Mouse (Mus musculus) adrenal gland, postnatal 36 days (tissue): Measurements from ENCODE around the gene Evc. TPM values are rescaled to one million over a fixed set of nuclear protein-coding genes. Genes with fewer than 3 reads are reported as not detected.

Source experiments
- DNase-seq, 2 experiments: peaks; one replicate each; pipeline ENCODE4 v3.0.0; 2021; ENCODE audit warnings: mixed read lengths in 1 of 2
- long read RNA-seq, 2 experiments: library from polyadenylated mRNA; stranded (forward); transcript quantifications; one replicate each; pipeline ENCODE4 v2.0.0; 2021; ENCODE audit warnings: borderline sequencing depth in 2 of 2
- total RNA-seq, 2 experiments: library from RNA; stranded (reverse); gene quantifications; 2 replicates each; pipeline ENCODE4 v1.2.3; 2021

The Evc gene
- total RNA-seq = 10 to 100 TPM in 1 of 2 experiments, 1 to 10 TPM in 1; 9.2 to 11.1 TPM
- long read RNA-seq, experiment 1, partial matches to known transcripts = 0 of 3 reads
- long read RNA-seq, experiment 1, other reads (novel, unspliced or antisense) = 3 of 3 reads
- long read RNA-seq, experiment 2, partial matches to known transcripts = 1 of 3 reads
- long read RNA-seq, experiment 2, other reads (novel, unspliced or antisense) = 2 of 3 reads

DNA sequence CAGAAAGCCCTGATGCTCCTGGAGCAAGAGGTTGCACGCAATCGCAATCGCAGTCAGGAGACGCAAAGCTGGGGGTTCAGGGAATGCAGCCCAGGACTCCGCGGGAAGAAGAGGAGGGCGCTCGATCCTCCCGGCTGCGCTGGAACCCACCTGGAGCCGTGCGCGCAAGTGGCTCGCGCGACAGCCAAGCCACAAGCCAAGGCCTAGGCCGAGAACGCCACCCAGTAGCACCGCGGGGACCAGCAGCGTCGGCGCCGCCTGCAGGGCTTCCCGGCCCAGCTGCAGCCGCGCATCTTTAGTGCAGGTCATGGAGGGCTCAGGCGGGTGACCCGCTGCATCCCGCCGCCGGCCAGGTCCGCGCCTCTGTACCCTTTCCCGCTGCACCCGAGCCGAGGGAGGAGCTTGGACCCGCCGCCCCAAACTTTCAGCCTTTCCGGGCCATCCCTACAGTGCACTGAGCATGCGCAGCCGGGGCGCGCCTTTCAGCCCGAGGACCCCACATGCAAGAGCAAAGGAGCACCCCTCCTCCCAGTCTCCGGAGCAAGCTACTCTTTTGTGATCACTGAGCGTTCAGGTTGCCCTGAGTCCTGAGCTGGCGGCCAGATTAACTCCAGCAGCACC lies at the start of gene Evc:
Gene Evc (minus strand): TSS at position 410 of the 621 bp plus-strand sequence.
- peak; percentile 80 to 87 for DNase-seq

DNA sequence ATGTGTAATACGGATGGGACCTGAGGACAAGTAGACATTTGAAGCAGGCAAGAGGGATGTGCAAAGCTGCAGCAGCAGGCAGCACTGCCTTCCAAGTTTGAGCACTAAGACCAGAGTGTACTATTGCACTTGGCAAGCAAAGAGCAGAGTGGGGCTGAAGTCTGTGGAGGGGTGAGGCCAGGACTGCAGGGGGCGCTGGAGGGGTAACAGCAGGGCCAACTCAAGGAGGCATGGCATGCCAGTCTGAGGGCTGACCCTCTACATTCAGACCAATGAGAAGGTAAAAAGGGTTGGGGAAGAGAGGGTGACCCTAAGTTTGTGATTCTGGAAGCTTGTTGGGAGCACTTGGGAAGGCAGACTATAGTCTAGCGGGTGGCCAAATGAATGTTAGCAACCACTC lies 46.9 kb upstream of the Evc start:
- peak in 1 of 2 experiments; percentile 34 for DNase-seq

DNA sequence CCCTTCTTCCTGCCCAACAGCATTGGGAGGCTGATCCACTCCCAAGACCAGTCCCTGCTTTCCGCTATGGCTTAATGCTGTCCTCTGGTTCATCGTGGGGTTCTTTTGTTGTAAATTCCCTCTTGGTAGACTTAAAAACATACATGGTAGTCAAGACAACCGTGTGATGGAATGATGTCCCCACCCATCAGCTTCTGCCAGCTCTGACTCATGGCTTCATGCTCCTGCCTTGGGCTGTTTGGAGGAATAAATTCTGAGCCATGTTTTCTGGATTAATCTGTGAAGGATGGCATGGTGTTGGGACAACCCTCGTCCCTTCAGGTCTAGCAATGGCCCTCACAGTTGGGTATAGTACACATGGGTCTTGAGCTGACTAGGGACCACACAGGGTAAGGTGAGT lies 43.9 kb upstream of the Evc start:
- DNase-seq = no peak

DNA sequence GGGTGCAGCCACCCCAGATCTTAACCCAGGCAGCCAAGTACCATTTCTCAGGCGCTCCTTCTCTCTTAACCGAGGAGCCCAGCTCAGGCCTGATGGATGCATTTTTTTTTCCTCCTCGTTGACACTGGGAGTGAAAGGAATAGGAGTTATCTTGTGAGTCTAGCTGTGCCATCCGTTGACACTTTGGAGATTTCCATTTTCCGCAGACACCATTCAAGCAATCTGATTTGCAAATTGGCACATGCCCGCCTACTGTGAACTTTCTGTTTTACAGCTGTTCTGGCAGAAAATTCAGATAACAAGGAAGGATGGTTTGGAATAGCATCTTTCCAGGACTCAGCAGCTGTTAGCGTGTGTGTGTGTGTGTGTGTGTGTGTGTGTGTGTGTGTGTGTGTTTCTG lies 40.7 kb upstream of the Evc start:
- no peak for DNase-seq

DNA sequence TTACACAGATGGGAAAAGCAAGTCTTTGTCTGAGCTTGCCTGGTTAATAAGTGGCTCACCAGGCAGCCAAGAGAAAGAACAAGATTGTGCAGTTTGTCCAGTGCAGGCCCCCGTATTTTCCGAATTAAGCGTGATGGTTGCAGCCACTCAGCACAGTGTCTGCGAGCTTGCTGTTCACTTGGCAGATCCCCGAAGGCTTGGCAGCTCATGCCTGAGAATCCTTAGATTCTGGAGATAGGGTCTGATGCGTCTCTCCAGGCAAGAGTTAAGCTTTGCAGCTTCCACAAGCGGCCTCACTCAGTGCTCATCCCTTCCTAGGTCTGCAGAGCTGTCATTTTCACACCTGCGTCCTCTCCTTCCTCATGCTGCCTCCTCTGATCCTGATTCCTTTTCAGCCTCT lies 32.1 kb upstream of the Evc start:
- no peak for DNase-seq

DNA sequence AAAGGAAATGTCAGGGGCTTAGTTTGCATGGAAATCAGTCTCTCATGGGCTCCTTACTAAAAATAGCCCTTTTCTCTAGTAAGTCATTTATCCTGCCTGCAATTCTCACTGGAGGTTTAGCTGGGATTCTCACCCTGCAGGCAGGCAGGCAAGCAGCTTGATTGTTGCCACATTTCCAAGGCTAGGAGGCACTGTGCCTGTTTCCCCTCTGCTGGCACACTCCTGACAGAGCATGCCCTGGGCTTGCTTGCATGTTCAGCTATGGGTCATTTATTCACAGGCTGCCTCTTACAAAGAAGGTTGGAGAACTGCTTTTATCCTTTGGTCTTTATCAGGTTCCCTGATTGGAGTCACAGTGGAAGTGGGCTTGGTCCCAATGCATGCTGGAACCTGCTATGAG lies 29.1 kb upstream of the Evc start:
- DNase-seq = peak in 1 of 2 experiments; percentile 12

DNA sequence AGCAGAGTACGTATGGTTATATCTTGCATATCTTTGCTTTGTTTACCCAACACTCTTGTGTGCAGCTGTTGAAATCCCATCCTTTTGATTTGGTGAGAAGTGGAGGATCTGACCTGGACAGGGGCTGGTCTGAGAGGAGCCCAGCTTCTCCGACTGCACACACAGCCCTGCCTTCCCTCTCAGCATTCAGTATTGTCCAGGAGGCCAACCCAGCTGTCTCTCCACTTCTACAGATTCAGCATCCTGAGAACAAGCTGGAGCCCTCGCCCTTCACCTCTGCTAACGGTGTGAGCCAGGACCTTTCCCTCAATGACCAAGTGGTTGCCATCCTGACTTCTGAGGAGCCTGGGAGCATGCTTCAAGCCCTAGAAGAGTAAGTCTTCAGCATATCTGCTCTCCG lies 26.6 kb upstream of the Evc start:
- DNase-seq = no peak

DNA sequence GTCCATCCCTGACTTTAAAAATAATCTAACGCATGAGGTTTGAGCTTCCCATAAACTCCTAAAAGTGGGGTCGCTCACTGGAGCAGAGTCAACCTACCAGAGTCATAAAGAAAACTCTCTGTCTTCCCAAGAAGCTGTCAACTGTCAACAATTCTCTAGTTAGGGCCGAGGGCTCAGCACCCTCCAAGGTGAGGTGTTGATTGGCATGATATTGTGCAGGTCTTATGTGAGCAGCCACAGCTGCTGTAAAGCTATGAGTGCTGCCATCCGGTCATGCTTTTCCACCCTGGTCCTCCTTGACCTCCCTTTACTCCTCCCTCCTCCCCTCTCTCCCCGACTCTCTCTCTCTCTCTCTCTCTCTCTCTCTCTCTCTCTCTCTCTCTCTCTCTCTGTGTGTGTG lies 25.9 kb upstream of the Evc start:
- no peak for DNase-seq

DNA sequence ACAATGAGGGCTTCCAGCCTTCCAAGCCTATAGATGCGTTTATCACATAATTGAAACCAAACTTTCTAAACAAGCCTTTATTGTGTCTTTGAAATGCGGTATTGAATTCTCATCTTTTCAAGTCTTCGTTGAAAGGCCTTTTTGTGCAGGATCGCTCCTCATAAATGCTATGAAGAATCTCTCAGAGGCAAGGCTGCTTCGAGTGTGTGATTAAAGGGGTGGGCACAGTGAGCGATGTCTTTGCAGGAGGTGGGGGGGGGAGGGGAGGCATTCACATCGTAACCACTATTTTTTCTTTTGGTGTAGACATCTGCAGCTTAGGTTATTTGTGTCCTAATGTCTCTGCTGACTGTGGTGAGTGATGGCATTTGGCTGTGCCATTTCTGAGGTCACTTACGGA lies 19.3 kb upstream of the Evc start:
- no peak for DNase-seq

DNA sequence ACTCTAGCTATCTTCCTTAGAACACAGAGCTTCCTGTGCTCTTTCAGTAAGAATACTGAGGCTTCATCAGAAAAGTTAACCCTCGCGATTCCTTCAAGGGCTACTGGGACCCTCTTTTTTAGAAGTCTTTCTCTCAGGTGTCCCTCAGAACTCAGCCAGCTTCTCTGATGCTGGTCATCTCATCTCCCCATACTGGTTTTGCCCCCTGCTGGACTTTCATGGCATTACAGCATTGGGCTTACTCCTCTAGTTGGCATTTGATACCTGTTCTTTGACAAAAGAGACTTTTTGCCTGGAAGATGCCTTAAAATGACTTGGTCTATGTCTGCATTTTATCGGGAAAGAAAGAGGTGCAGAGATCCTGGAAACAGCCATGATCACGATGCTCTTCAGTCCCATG lies 17.7 kb upstream of the Evc start:
- DNase-seq = peak; percentile 63 to 70

DNA sequence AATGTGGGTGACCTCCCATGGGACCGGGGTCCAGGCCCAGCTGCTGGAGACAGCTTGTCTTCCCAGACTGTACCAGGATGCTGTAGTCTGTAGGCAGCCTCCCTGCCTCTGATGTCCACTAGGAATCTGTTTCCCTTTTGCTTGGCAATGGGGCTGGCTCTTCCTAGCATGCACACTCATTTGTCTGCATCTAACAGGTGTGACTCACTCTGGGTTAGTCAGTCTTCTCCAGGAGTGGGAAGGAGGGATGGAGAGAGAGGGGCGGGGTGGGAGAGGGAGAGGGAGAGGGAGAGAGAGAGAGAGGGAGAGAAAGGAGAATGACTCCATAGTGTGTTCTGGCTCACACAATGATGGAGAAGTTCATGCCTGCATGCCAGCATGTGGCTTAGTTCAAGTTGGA lies 15.1 kb upstream of the Evc start:
- DNase-seq = no peak

DNA sequence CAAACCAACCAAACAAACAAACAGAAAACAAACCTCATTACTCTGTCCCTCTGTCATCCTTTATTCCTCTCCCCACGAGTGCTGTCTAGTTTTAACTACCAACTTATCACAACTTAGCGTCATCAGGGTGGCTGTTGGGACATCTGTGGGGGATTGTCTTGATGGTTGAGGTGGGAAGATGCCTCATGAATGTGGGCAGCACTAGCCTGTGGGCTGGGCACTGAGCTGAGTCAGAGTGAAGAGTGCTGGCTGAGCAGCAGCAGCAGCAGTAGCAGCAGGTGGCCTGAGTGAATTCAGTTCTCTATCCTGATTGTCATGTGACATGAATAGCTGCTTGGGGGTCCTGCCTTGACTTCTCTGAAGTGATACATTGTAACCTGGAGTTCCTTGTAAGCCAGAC lies 7.3 kb upstream of the Evc start:
- no peak for DNase-seq

DNA sequence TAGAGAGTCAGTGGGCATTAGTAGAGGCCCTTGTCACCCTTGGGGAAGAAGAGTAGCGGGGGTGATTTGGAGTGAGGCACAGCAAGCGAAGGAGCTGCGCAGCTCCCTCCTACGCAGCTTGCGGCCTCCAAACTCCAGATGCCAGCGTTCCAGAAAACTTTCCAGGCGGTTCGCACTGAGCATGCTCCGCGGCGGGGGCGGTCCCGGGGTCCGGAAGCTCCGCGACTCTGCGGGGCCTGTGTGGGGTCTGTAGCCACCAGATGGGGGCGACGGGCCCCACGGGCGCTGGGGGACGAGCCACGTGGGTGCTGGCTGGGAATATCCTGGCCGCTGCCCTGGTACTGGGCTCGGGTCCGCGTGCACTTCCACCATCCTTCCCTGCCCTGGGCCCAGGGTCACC lies 1.6 kb upstream of the Evc start, which contains the start of gene Evc2:
Gene Evc2 (plus strand): TSS at position 212 of the 400 bp plus-strand sequence.
- peak; percentile 84 to 89 for DNase-seq

DNA sequence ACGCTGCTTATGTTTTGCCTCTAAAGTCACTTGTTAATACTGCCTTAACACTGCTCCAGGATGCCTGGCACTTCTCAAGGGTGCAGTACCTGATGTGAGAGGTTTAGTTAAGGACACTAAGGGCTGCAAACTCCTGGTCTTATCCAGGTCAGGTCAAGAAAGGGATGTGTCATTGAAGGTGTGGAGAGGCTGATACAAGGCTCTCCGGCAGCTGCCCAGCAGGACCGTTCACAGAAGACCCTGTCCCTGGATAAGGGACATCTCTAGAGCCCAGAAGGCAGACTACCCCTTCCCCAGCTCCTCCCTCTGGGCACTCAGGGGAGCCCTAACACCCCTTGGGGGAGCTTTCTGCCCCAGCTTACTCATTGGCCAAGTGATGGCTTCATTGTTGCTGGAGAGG lies 1.0 kb upstream of the Evc start:
- peak in 1 of 2 experiments; percentile 18 for DNase-seq

DNA sequence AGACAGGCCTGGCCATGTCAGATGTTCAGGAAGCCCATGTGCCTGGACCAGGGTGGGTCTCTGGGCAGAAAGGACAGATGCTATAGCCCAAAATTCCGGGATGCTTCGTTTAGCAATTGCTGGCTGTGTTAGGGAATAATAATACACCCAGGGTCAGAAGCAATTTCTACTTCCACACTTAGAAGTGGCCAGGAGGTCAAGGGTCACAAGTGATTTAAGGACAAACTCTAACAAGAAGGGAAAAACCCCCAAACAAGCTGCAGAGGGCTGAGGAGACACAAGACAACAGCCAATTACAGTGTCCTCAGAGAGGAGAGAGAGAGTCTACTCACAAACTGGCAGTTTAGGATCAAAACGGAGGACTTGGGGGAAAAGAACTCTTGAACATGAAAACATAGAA lies 1.6 kb downstream of the Evc start:
- DNase-seq = no peak

DNA sequence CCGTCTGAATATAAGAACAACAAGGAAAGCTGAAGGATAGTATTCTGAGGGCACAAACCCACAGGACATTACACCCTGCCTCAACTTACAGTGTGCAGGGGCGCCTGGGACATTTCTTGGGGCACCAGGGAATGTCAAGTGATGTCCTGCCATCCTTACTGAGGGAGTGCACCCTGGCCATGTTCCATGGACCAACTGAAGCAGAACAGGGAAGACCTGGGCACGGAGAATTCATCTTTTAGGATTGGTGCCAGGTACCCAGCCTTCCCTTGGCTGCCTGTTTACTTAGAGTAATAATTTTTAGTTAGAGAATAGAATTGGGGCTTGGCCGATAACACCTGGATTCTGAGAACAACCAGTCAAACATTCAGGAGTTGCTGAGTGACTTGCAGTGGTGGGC lies 4.6 kb downstream of the Evc start:
- no peak for DNase-seq

DNA sequence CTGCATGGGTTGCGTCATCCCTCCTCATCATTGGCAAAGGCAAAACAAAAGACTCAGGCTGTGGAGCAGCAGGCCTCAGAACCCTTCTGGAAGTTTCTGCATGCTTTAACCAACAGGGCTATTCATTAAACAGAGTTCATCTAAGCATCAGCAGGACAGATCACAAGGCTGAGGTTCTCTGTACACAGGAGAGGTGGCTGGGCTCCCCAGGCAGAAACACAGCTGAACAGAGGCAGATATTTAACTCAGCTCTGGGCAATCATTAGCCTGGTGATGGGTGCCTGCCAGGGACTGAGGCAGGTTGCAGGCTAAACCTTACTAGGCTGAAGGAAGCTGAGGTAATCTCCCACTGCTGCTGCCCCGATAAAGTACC lies 5.6 kb downstream of the Evc start:
- DNase-seq = no peak

DNA sequence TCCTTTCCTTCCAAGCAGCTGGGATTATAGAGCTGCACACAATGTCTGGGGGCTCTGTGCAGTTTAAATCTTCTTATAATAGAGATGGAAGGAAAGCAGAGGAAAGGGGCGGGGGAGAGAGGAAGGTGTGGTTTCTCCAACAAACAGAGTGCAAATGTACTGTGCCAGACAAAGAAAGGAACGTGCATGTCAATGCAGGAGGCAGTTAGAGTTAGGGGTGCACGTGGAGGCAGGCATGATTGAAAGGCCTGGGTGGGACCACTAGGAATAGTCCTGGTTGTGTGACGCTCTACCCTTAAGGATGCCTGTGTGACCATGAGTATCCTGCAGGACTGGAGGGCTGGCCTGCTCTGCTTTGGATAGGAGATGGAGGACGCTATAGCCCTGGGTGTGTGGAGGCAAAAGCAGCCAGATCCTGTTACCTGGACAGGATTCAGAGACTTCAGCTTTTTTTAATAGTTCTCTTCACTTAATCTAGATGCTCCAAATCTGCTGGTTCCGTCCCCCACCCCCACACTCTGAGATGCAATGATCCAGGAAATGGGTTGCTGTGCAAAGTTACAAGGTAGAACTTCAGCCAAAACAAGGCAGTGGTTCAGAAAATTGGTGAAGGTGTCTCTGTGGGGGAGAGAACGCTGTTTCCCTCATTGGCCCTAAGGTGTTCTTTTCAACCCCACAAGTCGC lies 6.1 kb downstream of the Evc start:
- no peak for DNase-seq

DNA sequence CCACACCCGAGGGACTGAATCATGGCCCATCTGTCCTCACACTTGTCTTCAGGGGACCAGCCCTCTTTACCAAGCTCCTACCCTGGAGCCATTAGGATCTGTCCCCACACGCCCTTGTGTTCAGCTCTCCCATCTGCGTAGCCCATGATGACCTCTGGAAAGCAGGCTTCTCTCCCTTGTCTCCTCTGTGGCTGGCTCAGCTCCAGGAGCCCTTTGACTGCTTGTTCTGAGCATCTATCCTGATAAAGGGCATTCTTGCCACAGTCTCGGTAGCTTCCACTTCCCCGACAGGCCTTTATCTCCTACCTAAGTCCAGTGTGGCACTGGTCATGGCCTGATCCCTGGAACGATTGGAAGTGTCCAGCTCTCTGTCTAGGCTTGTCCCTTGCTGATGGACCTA lies 10.0 kb downstream of the Evc start:
- DNase-seq = no peak

DNA sequence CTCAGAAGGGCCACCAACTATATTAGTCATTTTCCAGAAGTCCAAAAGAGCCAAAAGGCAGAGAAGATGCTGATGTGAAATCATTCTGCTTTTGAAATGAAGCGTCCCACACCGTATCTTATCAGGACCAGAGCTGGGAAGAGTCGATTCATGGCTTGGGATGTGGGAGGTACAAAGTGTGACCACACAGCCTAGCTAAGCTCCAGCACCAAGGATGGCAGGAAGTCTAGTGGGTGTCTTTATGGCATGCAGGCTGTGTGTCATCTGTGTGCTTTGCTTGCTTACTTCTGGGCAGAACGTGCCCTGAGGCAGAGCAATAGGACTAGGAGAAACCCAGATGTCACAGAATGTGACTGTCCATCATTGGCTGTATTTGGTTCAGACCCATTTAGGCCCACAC lies 15.9 kb downstream of the Evc start:
- DNase-seq = no peak

DNA sequence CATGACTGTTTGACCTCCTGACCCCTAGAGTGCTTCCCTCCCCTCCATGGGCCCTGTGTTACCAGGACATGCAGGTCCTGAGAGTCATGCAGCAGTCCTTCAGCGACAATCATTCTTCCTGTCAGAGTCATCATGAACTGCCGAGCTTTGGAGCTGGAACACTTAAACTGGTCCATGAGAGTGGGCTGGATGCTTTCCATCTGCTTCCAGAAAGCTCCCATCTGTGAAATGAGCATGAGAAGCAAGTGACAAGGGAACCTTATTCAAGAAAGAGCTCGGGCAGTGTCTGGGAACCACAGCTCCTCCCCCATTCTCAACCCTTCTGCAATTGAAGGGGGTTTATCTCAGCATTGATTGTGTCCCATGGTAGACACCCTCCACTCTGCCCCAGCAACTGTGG lies 16.5 kb downstream of the Evc start:
- no peak for DNase-seq

DNA sequence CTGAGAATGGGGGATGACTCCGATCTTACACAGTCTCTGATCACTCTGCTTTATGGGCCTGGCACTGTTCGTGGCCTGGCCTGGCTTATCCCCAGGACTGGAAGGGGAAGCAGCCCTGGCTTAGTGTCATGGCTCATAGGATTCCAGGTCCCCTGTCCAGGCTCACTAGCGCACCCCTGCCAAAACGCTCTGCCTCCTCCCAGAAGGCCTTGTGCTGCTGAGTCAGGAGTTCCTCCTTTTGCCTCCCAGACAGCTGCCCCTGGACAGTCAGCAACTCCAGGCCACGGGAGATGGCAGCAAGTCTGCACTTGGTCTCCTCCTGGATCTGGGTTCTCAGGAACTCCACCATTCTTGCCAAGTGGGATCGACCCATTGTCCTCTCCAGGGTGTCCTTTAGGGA lies 18.0 kb downstream of the Evc start:
- DNase-seq = no peak

DNA sequence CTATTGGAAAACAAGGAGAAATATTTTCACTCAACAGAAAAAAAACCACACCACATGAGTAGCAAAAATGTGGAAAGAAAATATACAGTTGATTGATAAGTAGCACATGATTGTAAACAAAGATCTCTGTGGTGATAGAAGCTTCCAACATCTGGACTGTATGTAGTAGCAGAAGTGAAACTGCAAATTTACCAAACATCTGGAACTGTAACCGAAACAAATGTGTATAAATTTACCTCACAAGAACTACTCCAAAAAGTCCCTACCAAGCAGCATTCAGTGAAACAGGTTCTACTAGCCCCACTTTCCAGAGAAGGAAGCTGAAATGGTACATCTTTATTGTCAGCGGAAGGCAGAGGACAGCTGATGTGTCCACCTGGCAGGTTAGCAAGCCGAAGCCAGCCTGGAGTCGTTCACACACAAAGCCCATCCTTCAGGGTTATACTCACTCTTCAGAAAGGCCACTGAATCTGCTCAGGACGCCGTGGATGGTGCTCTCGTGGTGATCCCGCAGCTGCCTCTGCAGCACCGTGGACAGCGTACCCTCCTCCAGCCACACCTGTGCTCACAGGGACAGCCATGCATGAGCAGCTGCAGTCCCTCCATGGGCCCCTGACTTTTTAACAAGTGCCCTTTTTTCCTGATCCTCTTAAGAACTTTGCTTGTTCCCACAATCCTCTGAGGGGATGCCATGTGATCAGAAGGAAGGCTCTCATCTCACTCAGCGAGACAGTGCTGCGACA lies 23.5 kb downstream of the Evc start:
- DNase-seq = no peak
